Mouse (Mus musculus) myocyte (in vitro differentiated cells): ENCODE results near the gene Pola2.

Source experiments
- E2F4 ChIP-seq: IDR thresholded peaks from one replicate; pipeline ENCODE4 v1.6.1; 2011; ENCODE audit warnings: mild to moderate bottlenecking, control low read depth, moderate library complexity; ENCODE audit not compliant: insufficient read depth
- MAX ChIP-seq: IDR thresholded peaks from one replicate; pipeline ENCODE4 v1.6.1; 2011; ENCODE audit warnings: low read depth, mild to moderate bottlenecking, control low read depth
- MYOD1 ChIP-seq, 3 experiments: IDR thresholded peaks; one replicate each; pipeline ENCODE4 v1.6.1; 2011; ENCODE audit warnings: control low read depth in 2 of 3, low read depth in 2 of 3, mild to moderate bottlenecking in 2 of 3, moderate library complexity in 1 of 3; ENCODE audit not compliant: insufficient read length in 2 of 3, control insufficient read depth in 1 of 3
- MYOG ChIP-seq, 3 experiments: IDR thresholded peaks; one replicate each; pipeline ENCODE4 v1.6.1; 2011; ENCODE audit warnings: control low read depth in 2 of 3, low read depth in 2 of 3, mild to moderate bottlenecking in 2 of 3; ENCODE audit not compliant: insufficient read length in 2 of 3, control insufficient read depth in 1 of 3, insufficient read depth in 1 of 3
- POLR2A ChIP-seq: IDR thresholded peaks from one replicate; pipeline ENCODE4 v1.6.1; 2011; ENCODE audit warnings: low read depth, mild to moderate bottlenecking, control low read depth, moderate library complexity; ENCODE audit not compliant: insufficient read length
- POLR2AphosphoS2 ChIP-seq: IDR thresholded peaks from one replicate; pipeline ENCODE4 v1.6.1; 2011; ENCODE audit warnings: low read depth, control low read depth; ENCODE audit not compliant: insufficient read length

DNA sequence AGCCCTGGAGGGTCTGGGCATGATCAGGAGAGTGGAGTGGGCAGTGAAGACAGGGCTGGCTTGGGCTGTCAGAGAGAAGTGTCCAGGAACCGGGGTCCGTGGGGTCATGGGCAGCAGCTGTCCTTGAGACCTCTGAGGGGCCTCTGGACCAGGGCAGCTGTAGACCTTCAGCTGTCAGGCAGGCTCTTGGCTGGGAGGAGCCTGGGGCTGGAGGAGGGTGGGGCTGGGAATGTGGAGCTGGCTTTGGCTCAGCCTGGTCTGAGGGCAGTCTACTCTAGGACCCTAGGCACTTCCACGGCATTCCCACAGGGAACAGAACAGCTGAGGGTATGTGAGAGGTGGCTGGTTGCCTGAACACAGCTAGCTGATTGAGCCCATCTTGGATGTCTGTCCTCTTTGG, 28.7 kb downstream of the Pola2 start:
- no peak for TF ChIP-seq MAX
- TF ChIP-seq POLR2A: peak; percentile 70
- TF ChIP-seq E2F4: no peak
- peak; percentile 84 to 99 (median 97) for TF ChIP-seq MYOG (IDR thresholded peaks at IDR 0.05; ENCODE audit: control insufficient read depth in 1 of 3, insufficient read depth in 1 of 3, insufficient read length in 2 of 3, low read depth in 2 of 3)
- peak; percentile 69 to 96 (median 94) for TF ChIP-seq MYOD1 (IDR thresholded peaks at IDR 0.05; ENCODE audit: control insufficient read depth in 1 of 3, insufficient read length in 2 of 3, low read depth in 2 of 3)
- peak; percentile 23 for TF ChIP-seq POLR2AphosphoS2
